Mouse (Mus musculus): Measurements from ENCODE around the gene Mpnd. TPM values are rescaled to one million over a fixed set of nuclear protein-coding genes. Genes with fewer than 3 reads are reported as not detected.

Mpnd gene
- polyA plus RNA-seq, 1 experiment from 2014 or later: 176 TPM

DNA sequence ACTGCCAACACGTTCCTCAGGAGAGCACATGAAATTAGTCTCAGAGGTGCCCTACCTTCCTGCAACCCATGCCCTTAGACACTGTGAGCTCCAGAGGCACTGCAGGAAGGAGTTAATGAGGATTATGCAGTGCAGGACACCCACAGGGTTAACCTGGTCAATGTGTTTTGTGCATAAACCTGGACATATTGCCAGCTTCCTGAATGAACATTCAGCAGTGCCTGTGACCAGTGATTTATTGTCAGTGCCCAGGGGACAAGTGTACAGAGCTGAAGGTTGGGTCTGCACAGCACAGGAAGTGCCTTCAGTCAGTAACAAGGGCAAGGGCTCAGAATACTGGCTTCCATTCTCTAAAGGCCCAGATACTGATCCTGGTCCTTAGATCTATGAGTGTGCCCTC is 21.4 kb downstream of the Mpnd start:
- Histone ChIP-seq H3K4me2 (ENCODE audit: low read depth) (no peak overlapping the region), H3K9ac (ENCODE audit: low read length) (no peak overlapping the region), H3K4me3 (ENCODE audit: low read depth, low read length) (no peak overlapping the region), H3K36me3 (ENCODE audit: control insufficient read depth, insufficient read depth, low read length) (peaks cover 2% of the 10 kb centered on the region), H3K27me3 (ENCODE audit: control insufficient read depth, insufficient read depth, low read length) (no peaks in the 10 kb centered on the region), H3K9me3 (ENCODE audit: control insufficient read depth, low read length) (no peaks in the 10 kb centered on the region), H3K27ac (ENCODE audit: low read depth, low read length) (no peak overlapping the region), H3K4me1 (ENCODE audit: control insufficient read depth, insufficient read depth, low read length) (peaks cover 8% of the 10 kb centered on the region; the same call in 1 of the 2 replicates)
- ATAC-seq (ENCODE audit: insufficient read depth, low FRiP score, low TSS enrichment) (no peak), DNase-seq (ENCODE audit: low spot score) (no peak)
- 67% methylated on average over 1 of the region's 1 CpGs for WGBS

DNA sequence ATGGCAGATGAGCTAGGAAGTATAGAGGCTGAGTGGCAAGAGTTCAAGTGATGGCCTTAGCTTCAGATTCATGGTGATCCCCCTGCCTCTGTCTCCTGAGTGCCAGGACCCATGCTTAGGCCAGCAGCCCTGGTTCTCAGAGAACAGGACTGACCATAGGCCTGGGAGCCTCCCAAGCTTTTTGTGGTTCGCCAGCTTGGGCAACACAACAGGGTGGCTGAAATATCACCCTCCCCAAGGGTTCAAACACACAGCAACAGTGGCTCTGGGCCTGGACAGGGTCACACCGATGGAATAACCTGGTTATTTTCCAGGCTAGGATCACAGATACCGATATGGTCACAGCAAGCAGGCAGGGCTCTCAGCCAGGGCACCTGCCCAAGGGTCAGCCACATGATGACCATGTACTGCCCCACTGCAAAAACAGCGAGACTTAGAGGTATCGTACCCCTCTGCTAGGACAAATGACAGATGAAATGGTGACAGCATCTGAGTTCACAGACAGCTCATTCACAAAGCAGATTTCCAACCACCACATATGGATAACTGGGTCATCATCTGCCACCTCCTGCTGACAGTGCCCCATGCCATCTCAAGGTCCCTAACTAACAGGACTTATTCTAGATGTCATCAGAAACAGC is 22.4 kb downstream of the Mpnd start:
- no peak for DNase-seq (ENCODE audit: low spot score)
- Histone ChIP-seq H3K27me3 (ENCODE audit: control insufficient read depth, insufficient read depth, low read length) (no peaks in the 10 kb centered on the region), H3K9me3 (ENCODE audit: control insufficient read depth, low read length) (no peaks in the 10 kb centered on the region), H3K4me1 (ENCODE audit: control insufficient read depth, insufficient read depth, low read length) (peaks cover 2% of the 10 kb centered on the region; the same call in 1 of the 2 replicates), H3K4me2 (ENCODE audit: low read depth) (no peak overlapping the region), H3K4me3 (ENCODE audit: low read depth, low read length) (no peak overlapping the region), H3K9ac (ENCODE audit: low read length) (no peak overlapping the region), H3K27ac (ENCODE audit: low read depth, low read length) (no peak overlapping the region), H3K36me3 (ENCODE audit: control insufficient read depth, insufficient read depth, low read length) (peaks cover 2% of the 10 kb centered on the region)
- WGBS: 93% methylated on average over 5 of the region's 5 CpGs
- no peak for ATAC-seq (ENCODE audit: insufficient read depth, low FRiP score, low TSS enrichment)

DNA sequence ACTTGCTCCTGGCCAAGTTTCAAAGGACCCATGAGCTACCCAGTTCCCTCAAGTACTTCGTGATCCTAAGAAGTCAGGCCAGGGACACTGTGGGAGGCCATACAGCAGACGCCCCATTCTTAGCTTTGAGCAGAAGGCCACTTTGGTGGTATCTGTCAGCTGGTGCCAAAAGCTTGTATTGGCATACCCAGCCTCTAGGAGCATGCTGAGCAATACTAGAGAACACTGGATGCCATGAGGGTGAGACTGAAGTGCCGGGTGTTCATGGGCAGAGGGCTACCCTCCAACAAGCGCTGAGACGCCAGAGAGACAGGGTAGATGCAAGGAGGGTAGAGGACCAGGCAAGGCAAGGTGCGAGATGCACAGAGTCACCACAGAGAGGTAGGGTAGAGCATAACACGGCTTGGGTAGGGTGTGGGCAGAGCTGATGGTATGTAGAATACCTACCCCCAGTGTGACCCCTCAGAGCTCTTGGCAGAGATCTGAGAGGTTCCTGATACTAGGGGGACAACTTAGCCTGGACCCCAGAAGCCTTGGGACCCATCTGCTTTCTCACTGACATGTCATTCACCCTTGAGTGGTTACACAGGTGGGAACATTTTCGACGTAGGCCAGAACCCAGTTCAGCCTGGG is 24.8 kb downstream of the Mpnd start:
- H3K36me3 ChIP-seq (ENCODE audit: control insufficient read depth, insufficient read depth, low read length): peaks cover 2% of the 10 kb centered on the region
- WGBS: 93% methylated on average over 9 of the region's 9 CpGs

DNA sequence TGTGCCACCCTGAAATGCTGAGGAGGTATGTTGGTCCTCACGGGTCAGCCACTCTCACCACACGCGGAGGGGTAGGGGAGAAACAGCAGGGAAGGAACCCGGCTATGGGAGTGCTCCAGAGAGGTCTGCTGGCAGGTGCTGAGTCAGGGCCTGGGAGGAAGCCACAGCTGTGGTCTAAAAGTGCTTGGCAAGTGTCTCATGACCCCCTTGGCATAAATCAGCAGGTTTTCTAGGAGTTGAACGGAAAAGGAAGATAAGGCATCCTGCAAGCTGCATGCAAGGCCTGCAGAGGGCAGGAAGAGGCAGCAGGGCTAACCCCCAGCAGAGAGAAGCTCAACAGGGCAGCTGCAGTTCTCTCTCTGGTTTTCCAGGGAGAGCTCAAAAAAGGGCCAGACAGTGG is 25.4 kb downstream of the Mpnd start:
- H3K9me3 ChIP-seq (ENCODE audit: control insufficient read depth, low read length): no peaks in the 10 kb centered on the region
- DNase-seq (ENCODE audit: low spot score) (no peak), ATAC-seq (ENCODE audit: insufficient read depth, low FRiP score, low TSS enrichment) (no peak)
- peaks cover 10% of the 10 kb centered on the region; the same call in 1 of the 2 replicates for H3K4me1 ChIP-seq (ENCODE audit: control insufficient read depth, insufficient read depth, low read length)
- H3K27me3 ChIP-seq (ENCODE audit: control insufficient read depth, insufficient read depth, low read length): no peaks in the 10 kb centered on the region
- H3K4me3 ChIP-seq (ENCODE audit: low read depth, low read length): no peak overlapping the region
- WGBS: 69% methylated on average over 5 of the region's 5 CpGs
- H3K27ac ChIP-seq (ENCODE audit: low read depth, low read length): no peak overlapping the region
- H3K36me3 ChIP-seq (ENCODE audit: control insufficient read depth, insufficient read depth, low read length): peaks cover 2% of the 10 kb centered on the region; the same call in 1 of the 2 replicates
- no peak overlapping the region for H3K4me2 ChIP-seq (ENCODE audit: low read depth)
- peak overlapping the region; percentile 26; the same call in 1 of the 2 replicates for H3K9ac ChIP-seq (ENCODE audit: low read length)

More for the DNA sequence above, 24.8 kb downstream of the Mpnd start:
- DNase-seq (ENCODE audit: low spot score) (no peak), ATAC-seq (ENCODE audit: insufficient read depth, low FRiP score, low TSS enrichment) (no peak)
- no peaks in the 10 kb centered on the region for H3K9me3 ChIP-seq (ENCODE audit: control insufficient read depth, low read length)
- H3K4me2 ChIP-seq (ENCODE audit: low read depth): no peak overlapping the region
- no peak overlapping the region; the same call in 1 of the 2 replicates for H3K9ac ChIP-seq (ENCODE audit: low read length)
- no peak overlapping the region for H3K4me3 ChIP-seq (ENCODE audit: low read depth, low read length)
- H3K4me1 ChIP-seq (ENCODE audit: control insufficient read depth, insufficient read depth, low read length): peaks cover 8% of the 10 kb centered on the region; the same call in 1 of the 2 replicates
- H3K27ac ChIP-seq (ENCODE audit: low read depth, low read length): no peak overlapping the region
- no peaks in the 10 kb centered on the region for H3K27me3 ChIP-seq (ENCODE audit: control insufficient read depth, insufficient read depth, low read length)

DNA sequence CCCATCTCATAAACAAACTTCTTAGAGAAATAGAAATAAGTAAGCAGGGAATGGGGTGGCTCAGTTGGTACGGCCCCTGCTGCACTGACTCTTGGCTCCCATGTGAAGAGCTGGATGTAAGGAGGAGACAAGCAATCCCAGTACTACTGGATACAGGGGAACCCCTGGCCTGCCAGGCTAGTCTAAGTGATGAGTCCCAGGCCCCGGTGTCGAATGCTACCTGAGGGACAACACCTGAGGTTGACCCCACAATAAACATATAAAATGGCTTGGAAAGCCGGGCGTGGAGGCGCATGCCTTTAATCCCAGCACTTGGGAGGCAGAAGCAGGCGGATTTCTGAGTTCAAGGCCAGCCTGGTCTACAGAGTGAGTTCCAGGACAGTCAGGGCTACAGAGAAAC is 25.9 kb downstream of the Mpnd start:
- no peak for DNase-seq (ENCODE audit: low spot score)
- ATAC-seq (ENCODE audit: insufficient read depth, low FRiP score, low TSS enrichment): no peak
- Histone ChIP-seq H3K4me1 (ENCODE audit: control insufficient read depth, insufficient read depth, low read length) (peaks cover 10% of the 10 kb centered on the region; the same call in 1 of the 2 replicates), H3K36me3 (ENCODE audit: control insufficient read depth, insufficient read depth, low read length) (peaks cover 2% of the 10 kb centered on the region; the same call in 1 of the 2 replicates), H3K9ac (ENCODE audit: low read length) (no peak overlapping the region), H3K4me3 (ENCODE audit: low read depth, low read length) (no peak overlapping the region), H3K9me3 (ENCODE audit: control insufficient read depth, low read length) (no peaks in the 10 kb centered on the region), H3K4me2 (ENCODE audit: low read depth) (no peak overlapping the region), H3K27me3 (ENCODE audit: control insufficient read depth, insufficient read depth, low read length) (no peaks in the 10 kb centered on the region), H3K27ac (ENCODE audit: low read depth, low read length) (no peak overlapping the region)
- WGBS: 100% methylated on average over 7 of the region's 7 CpGs

DNA sequence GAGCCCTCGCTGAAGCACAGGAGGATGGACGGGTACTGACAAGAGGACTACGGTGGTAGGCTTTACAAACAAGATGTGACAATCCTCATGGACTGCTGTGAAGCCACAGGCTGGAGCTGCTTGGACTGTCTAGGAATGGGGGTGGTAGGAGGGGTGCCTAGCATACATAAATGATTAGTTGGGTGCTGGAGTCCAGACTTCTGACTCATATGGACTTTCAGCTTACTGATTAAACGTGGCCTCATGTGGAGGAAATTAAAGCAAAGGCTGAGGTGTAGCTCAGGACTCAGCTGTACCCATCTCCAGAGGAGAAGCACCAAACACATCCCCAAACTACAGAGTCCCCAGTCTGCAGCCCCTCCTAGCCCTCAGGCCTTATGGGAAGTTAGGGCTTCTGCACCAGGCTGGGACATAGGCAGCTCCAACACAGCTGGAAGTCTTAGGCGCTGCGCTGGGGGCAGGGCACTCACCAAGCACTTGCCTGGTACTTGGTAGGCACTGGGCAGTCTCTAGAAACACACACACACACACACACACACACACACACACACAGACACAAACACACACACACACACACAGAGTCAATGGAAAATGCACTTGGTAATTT is 26.7 kb downstream of the Mpnd start:
- ATAC-seq (ENCODE audit: insufficient read depth, low FRiP score, low TSS enrichment) (no peak), DNase-seq (ENCODE audit: low spot score) (no peak)
- Histone ChIP-seq H3K4me2 (ENCODE audit: low read depth) (no peak overlapping the region), H3K4me3 (ENCODE audit: low read depth, low read length) (no peak overlapping the region), H3K9ac (ENCODE audit: low read length) (no peak overlapping the region), H3K36me3 (ENCODE audit: control insufficient read depth, insufficient read depth, low read length) (peaks cover 2% of the 10 kb centered on the region; the same call in 1 of the 2 replicates), H3K27me3 (ENCODE audit: control insufficient read depth, insufficient read depth, low read length) (no peaks in the 10 kb centered on the region), H3K9me3 (ENCODE audit: control insufficient read depth, low read length) (no peaks in the 10 kb centered on the region), H3K27ac (ENCODE audit: low read depth, low read length) (0 out of 2 replicates have a peak overlapping the region, but pooled peaks have one; percentile 4), H3K4me1 (ENCODE audit: control insufficient read depth, insufficient read depth, low read length) (peaks cover 10% of the 10 kb centered on the region; the same call in 1 of the 2 replicates)
- 81% methylated on average over 6 of the region's 6 CpGs for WGBS

DNA sequence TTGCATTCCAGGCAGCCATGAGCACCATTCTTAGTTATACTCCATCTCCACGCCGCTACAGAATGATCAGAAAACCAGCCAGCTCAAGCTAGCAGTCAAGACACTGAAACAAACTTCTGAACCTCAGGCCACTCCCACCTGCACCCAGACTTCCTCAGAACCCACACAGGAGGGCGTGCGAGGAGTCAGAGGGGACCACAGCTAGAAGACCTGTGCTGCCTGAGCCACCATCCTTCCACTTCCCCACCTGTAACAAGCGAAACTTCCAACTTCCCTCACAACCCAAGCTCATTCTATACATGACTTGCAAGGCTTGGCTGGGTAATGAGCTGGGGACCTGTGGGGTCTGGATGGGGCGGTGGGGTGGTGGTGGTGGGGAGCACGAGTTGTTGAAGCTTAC is 27.3 kb downstream of the Mpnd start:
- no peak for DNase-seq (ENCODE audit: low spot score)
- no peak for ATAC-seq (ENCODE audit: insufficient read depth, low FRiP score, low TSS enrichment)
- WGBS: 89% methylated on average over 7 of the region's 7 CpGs
- H3K4me1 ChIP-seq (ENCODE audit: control insufficient read depth, insufficient read depth, low read length): peaks cover 8% of the 10 kb centered on the region; the same call in 1 of the 2 replicates
- H3K4me2 ChIP-seq (ENCODE audit: low read depth): no peak overlapping the region
- no peak overlapping the region for H3K4me3 ChIP-seq (ENCODE audit: low read depth, low read length)
- H3K36me3 ChIP-seq (ENCODE audit: control insufficient read depth, insufficient read depth, low read length): peaks cover 2% of the 10 kb centered on the region; the same call in 1 of the 2 replicates
- H3K27ac ChIP-seq (ENCODE audit: low read depth, low read length): no peak overlapping the region
- H3K9ac ChIP-seq (ENCODE audit: low read length): no peak overlapping the region
- H3K9me3 ChIP-seq (ENCODE audit: control insufficient read depth, low read length): no peaks in the 10 kb centered on the region
- no peaks in the 10 kb centered on the region for H3K27me3 ChIP-seq (ENCODE audit: control insufficient read depth, insufficient read depth, low read length)

DNA sequence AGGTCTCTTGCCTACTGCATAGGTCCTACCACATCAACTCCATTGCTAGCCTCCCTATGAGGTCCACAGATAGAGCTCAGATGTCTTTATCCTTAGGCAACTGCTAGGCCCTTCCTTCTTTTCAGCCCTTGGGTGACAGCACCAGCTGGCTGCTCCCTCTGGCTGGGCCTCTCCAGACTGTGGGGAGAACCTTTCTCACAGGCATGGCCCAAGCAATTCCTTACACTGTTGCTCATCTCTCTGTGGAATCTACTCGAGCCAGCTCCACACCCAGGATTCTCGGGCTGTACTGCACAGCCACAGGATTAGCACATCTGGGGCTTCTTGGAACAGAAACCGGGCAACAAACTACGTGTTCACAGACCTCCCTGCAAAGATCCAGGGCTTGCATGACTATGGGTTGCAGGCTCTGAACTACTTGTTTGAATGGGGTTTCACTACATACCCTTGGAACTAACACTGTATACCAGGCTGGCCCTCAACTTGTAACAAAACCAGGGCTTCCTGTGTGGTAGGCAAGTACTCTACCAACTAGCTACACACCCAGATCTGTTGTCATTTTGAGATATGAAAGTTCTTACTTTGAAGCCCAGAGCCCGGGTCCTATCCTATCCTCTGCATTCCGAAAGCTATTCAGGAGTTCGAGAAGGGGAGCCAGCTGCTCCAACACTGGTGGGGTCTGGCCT is 28.7 kb downstream of the Mpnd start:
- Histone ChIP-seq H3K9ac (ENCODE audit: low read length) (no peak overlapping the region), H3K9me3 (ENCODE audit: control insufficient read depth, low read length) (no peaks in the 10 kb centered on the region), H3K4me2 (ENCODE audit: low read depth) (no peak overlapping the region), H3K27me3 (ENCODE audit: control insufficient read depth, insufficient read depth, low read length) (no peaks in the 10 kb centered on the region), H3K4me3 (ENCODE audit: low read depth, low read length) (no peak overlapping the region), H3K36me3 (ENCODE audit: control insufficient read depth, insufficient read depth, low read length) (peaks cover 2% of the 10 kb centered on the region; the same call in 1 of the 2 replicates), H3K27ac (ENCODE audit: low read depth, low read length) (no peak overlapping the region), H3K4me1 (ENCODE audit: control insufficient read depth, insufficient read depth, low read length) (peaks cover 8% of the 10 kb centered on the region; the same call in 1 of the 2 replicates)
- ATAC-seq (ENCODE audit: insufficient read depth, low FRiP score, low TSS enrichment) (no peak), DNase-seq (ENCODE audit: low spot score) (no peak)
- WGBS: 93% methylated on average over 7 of the region's 7 CpGs

Data from neural tube, embryonic 11.5 days (tissue).